Mouse (Mus musculus) brain, embryonic 14.5 days (tissue): ENCODE measurements at regions not wholly inside any gene's neighbourhood (a gene's known extent, or its start where the extent isn't known, plus 50 kb on each side); places are given as distances from the start of the nearest gene placed in this dataset.

Experiments
- CTCF ChIP-seq: fragments of 200-500 bp; IDR thresholded peaks from 2 replicates; pipeline ENCODE4 v1.5.1; 2012; ENCODE audit warnings: inconsistent platforms, mild to moderate bottlenecking, moderate library complexity, borderline replicate concordance; ENCODE audit not compliant: insufficient read depth, insufficient read length; ENCODE audit errors: extremely low read depth
- POLR2A ChIP-seq: fragments of 200-500 bp; IDR thresholded peaks from 2 replicates; pipeline ENCODE4 v1.6.1; 2012; ENCODE audit warnings: mild to moderate bottlenecking, inconsistent platforms, borderline replicate concordance; ENCODE audit not compliant: poor library complexity, insufficient read depth, insufficient read length, severe bottlenecking; ENCODE audit errors: extremely low read depth

GRCm38 (mm10) chr15:7016018-7016417, 74.4 kb upstream of the Lifr start:
- TF ChIP-seq CTCF (no peak), POLR2A (no peak)
